Mouse (Mus musculus): ENCODE measurements around the gene Epha8.

The Epha8 gene

DNA sequence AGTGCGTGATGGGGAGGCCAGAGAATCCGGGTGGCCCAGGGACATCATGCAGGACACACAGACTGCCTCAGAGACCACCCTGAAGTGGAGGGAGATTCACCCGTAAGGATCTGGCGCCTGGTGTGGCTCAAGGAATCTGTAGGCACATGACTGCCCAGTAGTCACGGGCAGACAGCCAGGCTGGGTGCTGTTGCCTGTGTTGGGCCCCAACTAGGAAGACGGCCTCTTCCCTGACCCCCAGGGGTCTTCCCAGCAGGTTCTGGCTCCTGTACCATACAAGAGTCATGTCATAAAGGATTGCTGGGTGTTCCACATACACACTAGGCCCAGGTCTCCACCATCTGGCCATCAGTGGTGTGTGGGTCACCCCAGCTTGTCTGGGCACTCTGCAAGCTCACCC lies 2.1 kb downstream of the Epha8 start:
- DNase-seq = peak; percentile 41

DNA sequence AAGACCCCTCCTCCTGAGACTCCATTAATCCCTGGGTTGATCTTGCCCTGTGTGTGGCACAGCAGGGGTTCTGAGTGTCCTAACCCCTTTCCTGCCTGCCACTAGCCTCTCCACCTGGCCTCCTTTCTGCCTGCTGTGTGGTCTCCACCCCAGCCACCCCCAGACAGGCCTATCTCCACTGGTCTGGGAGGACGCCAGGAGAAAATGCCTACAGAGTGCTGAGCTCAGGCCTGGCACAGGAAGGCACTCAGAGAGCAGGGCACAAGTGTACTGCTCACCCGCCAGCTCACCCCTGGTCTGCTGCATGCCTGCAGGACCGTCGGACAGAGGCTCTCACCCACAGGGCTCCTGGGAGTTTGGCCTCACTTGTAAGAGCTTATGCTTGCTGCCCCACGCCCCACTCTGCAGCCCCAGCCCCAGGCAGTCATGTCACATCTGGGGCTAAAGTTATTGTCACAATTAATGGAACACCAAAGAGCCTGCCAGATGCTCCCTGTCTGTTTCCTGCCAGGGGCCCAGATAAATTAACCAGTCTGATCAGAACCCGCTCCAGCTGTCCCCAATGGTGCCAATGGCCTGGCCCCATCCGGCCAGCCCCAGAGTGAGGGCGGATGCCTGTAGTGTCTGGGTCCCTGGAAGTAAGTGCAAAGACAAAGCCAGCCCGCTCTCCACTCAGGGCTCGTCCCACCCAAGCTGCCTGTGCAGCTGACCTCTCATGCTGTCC lies 7.2 kb downstream of the Epha8 start:
- peak; percentile 80 for DNase-seq

DNA sequence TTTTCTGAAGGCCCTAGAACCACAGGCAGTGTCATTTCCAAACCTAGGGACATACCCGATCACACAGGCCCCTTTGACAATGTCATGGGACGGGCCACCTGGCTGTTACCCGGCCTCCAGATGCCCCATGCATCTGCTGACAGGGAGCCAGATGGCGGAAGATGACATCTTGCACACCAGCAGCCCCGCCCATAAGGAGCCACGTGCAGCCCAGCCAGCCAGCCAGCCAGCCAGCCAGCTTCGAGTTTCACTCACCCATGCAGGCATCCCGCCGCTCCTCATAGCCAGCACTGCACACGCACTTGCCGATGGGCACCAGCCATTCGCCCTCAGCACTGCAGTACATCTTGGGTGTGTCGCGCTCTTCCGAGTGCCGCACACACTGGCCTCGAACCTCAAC lies 11.2 kb downstream of the Epha8 start:
- no peak for DNase-seq

DNA sequence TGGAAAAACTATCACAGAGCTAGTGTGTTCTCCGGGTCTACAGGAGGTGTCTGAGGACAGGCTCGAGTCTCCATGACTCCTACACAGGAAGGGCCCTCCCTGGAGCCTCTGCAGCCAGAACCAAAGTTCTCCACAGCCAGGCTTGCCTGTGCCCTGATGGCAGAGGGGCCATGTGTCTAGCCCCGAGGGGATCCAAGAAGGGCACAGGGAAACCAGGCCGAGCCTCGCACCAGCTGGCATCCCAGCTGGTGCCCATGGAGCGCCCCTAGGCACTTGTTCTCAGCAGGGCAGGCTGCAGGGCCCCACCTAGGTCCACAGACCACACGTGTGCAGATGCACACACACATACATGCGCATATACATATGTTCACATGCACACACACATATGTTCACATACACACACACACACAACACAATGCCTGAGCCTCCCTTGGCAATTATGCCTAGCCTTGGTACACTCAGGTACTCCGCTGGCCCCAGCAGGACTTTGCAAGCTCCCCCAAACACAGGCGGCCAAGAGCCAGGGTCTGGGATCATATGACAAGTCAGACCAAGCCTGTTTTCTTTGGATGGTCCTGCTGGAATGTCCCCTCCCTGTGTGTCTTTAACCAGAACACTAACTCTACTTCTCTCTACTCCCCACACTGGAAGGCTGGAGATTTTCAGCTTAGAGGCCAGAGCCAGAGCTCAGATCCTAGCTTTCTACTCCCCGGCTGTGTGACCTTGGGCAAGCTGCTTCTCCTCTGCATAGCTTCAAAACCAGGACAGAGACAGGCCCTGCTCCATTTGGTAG lies 11.9 kb downstream of the Epha8 start:
- DNase-seq = peak; percentile 50

GRCm38 (mm10) chr4:136943175-136943574 lies 13.4 kb downstream of the Epha8 start:
- DNase-seq = no peak

GRCm38 (mm10) chr4:136942761-136943160 lies 13.9 kb downstream of the Epha8 start:
- peak; percentile 79 for DNase-seq

GRCm38 (mm10) chr4:136937935-136938334 lies 18.7 kb downstream of the Epha8 start:
- no peak for DNase-seq

DNA sequence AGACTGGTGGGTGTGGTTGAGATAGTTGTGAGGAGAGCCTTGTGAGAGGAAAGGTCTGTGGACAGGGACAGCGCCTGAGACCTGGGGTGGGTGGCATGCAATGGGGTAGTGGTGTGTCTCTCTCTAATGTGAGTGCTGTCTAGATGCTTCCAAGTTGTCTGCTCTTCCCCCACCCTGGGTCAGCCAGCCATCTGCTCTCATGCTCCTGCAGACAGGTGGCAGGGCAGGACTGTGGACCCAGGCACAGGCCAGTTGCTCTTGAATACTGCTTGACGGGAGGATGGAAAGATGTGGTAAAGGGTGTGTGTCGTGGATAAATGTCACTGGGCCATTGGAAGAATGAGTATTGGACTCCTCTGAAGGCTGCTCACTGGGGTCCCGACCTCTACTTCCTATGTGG lies 19.3 kb downstream of the Epha8 start:
- DNase-seq = peak; percentile 75

DNA sequence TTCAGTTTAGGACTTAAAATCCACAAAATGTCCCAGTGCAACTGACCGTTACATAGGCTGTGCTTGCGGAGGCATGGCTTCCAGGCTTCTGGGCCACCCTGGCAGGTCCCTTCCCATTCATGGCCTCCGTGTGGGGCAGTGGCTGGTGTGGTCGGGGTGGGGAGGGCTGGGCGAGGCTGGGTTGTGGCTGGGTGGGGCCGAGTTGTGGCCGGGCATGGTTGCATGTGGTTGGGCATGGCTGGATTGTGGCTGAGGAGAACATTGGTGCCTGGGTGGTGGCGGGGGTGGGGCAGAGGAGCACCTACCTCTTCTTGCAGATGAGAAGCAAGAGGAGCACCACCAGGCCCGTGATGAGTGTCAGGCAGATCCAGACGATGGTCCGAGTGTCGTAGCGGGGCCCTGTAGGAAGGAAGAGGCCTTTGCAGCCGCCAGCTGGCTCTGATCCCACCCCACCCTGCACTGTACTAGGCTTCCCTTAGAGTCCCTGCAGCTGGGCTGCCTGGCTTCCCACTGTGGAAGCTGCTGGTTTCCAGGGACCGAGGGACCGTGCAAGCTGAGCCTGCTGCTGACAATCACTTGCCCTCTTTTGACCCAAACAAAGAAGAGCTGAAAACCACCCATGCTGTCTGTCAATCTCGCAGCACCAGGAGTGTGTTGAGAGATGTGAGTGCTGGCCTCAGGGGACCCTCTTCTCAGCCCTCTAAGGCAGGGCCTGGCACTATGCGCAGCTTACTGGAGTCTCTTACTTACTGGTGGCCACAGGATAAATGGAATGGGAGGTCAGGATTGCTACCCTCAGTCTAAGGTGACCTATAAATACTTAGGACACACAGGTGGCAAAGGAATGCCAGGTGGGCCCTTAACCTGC lies 21.6 kb downstream of the Epha8 start:
- DNase-seq = no peak

GRCm38 (mm10) chr4:136930474-136930873 lies 26.1 kb downstream of the Epha8 start:
- DNase-seq = no peak

DNA sequence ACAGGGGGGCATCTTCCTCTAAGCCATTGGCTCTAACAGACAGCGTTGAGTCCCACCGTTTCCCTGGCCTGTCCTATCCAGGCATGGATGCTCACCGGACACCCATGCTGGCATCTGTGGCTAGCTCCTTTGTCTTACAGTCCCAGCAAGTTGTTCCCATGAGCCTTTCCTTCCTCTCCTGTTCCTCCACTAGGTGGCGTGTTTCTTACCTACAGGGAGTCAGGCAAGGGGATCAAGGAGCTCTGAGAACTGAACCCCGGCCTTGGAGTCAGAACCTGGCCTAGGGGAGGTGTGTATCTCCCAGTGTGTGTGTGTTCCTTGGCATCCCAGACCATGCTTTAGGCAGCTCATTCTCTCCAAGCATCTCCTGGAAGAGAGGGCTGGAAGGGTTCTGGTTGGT lies 27.7 kb downstream of the Epha8 start:
- DNase-seq = peak; percentile 80

- DNase-seq = no peak
These were observed 30.8 kb downstream of the Epha8 start for GRCm38 (mm10) chr4:136925804-136926203.

- no peak for DNase-seq
These were observed 32.1 kb downstream of the Epha8 start for GRCm38 (mm10) chr4:136924529-136924928.

DNA sequence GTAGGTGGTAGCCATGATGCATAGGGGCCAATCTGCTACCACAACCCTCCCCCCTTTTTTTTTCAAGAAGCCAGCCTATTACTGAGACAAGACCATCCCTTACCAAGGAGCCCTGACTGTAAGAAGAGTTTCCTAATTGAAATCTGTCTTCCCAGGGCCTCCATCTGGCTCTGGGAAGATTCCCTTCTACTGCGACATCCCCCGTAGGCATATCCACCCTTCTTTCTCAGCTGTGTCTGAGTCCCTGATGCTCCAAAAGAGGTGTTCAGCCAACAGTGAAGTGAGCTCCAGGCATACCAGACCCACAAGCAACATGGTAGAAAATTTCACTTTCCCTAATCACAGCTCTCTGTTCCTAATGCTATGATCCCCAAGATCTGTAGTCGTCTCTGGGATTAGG lies 37.1 kb downstream of the Epha8 start:
- DNase-seq = no peak

DNA sequence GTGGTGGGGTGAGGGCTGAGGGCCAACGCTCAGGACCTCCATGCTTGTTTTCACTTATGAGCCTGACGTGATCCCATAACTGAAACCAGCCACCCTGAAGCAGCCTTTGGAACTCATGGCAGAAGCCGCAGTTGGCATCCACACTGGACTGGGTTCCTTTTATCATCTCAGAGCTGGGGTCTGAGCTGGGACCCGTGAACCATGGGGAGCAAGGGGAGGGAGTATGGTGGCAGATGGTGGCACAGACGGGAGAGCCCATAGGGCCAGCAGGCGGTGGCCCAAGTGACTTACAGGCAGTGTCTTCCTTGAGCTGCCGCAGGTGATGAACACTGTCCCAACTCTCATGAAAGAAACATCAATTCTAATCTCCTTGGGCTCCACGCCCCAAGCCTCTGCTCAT lies 37.8 kb downstream of the Epha8 start:
- no peak for DNase-seq

- no peak for DNase-seq
These were observed 39.5 kb downstream of the Epha8 start for GRCm38 (mm10) chr4:136917165-136917524.

DNA sequence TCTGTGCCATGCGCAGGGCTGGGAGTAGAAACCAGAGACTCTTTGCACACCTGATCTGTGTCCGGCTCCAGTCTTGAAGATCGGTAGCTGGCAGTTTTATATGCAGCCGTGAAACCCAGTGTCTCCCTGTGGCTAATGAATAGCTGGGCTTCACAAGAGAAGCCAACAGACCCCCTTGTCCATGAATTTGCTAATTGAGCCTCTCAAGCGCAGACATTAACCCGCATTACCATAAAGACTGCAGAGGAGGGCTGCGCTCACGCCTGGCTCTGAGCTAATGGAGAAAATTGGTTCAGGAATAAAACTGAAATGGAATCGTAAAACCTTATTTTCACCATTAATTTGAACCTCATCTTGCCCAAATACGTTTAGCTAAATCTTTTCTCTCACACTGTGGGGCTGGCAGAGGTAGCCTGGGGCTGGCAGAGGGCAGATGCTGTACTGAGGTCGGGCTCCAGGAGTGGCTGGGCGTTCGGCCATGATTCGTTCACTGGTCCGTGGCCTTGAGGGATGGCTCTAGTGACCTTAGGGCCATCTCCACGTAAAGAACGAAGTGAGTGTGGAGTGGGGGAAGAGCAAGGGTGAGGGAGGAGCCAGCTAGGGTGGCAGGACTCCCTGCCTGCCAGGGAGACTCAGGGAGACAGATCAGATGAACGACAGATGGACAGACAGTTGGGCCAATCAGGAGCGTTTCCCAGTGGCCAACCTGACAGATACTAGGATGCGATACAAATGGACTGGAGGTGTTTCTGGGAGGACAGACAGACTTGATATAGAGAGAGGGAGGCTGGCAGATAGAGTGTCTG lies 40.1 kb downstream of the Epha8 start:
- DNase-seq = peak; percentile 56

DNA sequence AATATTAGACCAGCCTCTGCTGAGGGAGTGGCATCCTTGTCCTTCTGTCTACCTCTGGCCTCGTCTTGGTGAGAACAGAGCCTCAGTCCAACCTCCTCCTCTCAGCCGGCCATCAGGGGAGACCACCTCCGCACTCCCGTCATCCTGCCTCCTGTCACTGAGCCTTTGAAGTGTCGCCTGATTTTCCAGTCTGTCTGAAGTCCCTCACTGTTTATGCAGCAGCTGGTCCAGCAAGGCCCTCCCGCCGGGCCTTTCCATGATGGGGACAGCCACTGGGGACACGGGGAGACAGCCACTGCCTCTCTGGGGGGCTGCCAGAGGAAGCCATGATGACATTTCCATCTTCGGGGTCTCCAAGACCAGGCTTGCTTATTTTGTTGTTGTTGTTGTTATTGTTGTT lies 43.8 kb downstream of the Epha8 start:
- DNase-seq = no peak

DNA sequence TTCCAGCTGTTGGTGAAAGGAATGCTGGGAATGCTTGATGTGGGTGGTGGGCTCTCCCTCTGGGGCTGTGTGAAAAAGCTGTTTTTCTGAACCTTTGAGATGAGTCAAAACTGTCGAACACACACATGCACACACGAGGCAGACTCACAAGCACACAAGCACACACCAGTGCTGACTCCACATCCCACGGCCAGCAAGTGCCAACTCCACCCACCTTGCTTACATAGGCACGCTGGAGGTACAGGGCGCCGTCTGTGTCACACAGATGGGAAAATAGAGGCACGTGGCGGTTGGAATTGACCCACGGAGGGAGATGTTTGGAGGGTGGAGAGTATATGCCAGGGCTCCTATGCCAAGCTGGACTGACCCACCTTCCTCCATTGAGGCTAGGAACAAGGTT lies 44.8 kb downstream of the Epha8 start:
- DNase-seq = no peak

DNA sequence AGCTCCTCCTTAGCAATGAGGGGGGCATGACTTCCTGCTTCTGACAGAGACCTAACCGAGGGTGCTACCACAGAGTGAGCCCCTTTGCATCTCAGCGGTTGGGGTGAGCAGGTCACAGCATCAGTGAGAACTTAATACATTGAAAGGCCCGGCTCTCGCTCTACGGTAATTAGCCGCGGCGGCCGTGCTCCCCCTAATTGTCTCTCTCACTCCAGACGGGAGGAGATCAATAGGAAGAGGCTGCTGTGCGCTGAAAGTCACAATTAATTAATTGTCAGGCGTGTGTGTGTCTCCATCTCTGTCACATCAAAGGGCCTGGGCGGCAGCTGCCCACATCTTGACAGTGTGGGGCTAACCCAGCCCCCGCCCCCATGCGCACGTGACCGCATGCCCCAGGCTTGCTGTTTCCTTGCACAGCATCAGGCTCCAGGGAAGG lies 45.4 kb downstream of the Epha8 start:
- no peak for DNase-seq

DNA sequence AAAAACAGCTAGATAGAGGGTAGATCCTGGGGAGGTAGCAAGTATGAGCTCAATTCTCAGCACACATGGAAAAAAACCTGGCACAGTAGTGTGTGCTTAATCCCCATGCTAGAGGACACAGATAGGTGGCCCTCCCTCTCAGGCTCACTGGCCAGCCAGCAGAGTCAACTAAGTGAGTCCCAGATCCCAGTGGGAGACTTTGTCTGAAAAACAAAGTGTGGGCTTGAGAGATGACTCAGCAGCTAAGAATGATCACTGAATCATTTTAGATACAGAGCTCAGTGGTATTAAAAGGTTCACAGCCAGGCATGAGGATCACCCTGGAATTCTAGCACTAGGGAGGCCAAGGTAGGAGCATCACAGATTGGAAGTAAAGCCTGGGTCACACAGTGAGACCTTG lies 48.8 kb downstream of the Epha8 start:
- no peak for DNase-seq

GRCm38 (mm10) chr4:136907033-136907432 lies 49.6 kb downstream of the Epha8 start:
- no peak for DNase-seq
